Mouse (Mus musculus) naive thymus-derived CD4-positive, alpha-beta T cell, adult 2 months (primary cell): Measurements from ENCODE around the gene Plekha6.

Source experiments
- DNase-seq: peaks from one replicate; pipeline ENCODE4 v3.0.0-alpha.2; 2011; ENCODE audit warnings: low read depth

The Plekha6 gene

DNA sequence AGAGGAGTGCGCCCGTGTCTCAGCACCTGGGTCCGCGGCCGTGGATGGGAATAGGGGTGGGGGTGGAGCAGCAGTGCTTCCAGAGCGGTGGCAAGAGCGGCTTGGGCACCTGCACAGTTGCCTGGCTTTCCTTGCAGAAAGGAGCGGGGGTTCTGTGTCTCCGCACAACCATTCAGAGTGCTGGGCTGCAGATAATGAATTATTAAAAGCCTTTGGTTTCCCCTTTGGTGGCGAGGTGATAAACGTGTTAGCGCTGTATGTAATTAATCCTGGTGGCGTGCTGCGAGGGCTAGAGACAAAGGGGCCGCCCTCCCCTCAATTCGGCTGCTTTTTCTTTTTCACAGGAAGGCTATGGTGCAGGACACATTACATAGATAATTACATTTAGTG lies 18.7 kb downstream of the Plekha6 start:
- no peak for DNase-seq

DNA sequence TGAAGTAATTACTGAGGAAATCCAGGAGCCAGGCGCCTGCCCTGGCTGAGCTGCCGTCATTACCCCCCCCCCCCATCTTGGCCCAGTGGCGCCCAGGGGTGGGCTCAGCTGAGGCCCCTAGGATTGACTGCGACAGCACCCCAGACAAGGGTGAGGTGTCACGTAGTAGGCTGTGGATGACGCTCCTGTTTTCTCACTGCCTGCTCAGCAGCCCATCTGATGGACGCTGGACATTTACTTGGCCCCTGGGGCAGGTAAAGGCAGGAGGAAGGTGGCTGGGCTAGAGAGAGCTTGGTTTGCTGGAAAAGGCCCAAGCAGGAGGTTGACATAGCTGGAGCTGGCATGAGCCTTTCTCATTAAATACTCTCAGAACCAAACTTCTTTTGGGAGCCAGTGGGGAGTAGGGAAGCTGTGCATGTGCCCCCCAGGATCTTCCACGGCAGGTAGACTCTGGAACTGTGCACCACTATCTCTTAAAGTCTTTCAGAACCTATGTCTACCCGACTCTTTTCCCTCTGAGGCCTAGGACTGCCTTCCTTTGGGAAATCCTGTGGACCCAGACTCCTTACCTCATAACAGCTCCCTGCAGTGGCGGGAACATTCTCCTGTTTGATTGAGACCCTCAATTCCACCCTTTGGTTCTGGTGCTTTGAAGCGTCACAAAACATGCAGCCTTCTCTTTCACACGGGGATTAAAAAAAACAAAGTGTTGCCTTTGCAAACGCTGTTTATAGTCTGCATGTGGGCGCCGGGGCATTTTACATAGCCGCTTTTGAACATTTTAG lies 19.3 kb downstream of the Plekha6 start:
- no peak for DNase-seq

DNA sequence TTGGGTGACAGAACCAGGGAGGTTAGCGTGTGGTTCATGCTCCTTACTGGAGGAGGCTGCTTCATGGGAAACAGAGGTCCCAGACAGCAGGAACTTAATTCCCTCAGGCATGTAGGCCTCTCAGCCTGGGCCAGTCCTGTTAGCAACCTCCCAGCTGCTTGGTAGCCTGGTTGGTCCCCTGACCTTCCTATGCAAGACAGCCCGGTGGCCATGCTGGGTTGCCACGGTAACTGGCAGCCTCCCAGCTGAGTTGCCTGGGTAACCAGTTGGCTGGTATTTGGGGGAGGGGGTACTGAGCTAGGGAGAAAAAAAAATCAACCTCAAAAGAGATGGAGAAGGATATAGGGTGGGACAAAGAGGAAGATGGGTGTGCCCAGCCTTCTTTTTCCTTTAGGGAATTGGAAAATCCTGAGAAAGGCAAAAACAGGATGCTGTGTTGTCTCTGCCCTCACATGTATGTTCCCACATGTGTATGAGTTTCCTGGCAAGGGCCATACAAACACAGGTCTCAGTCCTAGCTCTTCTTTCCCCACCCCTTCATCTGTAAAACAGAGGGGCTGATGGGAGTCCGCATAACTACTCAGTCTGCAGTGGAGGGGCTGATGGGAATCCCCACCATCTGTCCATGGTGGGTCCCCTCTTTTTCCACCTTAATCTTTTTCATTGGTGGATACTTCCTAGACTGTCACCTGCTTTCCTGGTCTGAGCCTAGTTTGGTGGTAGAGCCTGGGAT lies 24.1 kb downstream of the Plekha6 start:
- no peak for DNase-seq

DNA sequence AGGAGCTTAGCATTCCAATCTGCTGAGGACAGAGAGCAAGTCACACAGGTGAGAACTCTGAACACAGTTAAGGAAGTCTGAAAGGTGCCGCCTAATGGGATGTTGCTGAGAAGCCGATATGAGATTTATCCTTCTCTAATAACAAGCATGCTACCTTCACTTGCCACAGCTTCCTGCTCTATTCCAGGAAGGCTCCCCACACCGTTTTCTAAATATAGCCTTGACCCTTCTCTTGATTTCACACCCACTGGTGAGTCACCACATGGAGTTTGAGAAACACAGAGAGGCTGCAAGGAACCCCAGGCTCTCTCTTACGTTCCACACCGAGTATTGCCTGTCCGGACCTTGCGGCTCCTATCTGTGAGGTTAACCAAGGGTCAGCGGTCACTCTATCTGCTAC lies 24.7 kb downstream of the Plekha6 start:
- DNase-seq, result no peak

DNA sequence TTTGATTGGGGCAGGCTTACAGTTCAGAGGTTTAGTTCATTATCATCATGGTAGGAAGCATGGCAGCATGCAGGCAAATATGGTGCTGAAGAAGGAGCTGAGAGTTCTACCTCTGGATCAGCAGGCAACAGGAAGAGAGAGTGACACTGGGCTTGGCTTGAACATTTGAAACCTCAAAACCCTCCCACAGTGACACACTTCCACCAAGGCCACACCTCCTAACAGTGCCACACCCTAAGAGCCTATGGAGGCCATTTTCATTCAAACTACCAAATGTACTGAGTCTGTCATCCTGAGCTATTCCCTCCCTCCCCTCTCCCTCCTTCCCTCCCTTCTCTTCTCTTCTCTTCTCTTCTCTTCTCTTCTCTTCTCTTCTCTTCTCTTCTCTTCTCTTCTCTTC lies 25.5 kb downstream of the Plekha6 start:
- no peak for DNase-seq

DNA sequence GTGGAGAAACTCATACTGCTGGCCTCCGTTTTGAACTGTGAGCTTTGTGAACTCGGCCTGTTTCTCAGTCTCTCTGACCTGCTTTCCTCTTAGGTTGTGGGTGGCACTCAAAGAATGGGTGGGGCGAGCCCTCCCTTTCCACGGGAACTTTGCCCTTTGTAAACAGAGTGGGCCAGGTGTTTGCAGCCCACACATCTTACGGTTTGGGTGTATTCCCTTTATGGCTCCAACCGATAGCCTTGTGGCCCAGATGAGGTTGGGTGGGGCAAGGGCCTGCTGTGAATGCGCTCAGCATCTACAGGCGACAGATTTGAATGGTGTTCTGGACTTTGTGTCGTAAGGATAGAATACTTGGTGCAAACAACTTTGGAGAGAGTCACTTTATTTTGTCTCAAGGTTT lies 26.5 kb downstream of the Plekha6 start:
- no peak for DNase-seq

DNA sequence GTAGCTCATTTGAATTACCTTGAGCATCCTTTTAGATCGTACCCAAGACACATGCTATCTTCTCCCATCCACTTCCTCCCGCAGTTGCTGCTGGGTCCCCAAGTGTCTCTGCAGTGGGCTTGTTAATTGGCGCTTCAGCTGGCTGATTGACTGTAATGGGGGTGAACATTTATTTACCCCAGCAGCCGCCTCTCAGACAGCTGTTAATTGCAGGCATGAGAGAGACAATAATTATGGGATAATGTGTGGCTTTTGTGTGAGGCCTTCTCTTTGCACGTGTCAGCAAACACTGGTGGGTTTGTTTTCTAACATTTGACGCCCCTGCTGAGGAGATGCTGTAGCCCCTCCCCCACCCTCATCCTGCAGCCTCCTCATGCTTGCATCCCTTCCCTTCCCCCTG lies 32.2 kb downstream of the Plekha6 start:
- no peak for DNase-seq

DNA sequence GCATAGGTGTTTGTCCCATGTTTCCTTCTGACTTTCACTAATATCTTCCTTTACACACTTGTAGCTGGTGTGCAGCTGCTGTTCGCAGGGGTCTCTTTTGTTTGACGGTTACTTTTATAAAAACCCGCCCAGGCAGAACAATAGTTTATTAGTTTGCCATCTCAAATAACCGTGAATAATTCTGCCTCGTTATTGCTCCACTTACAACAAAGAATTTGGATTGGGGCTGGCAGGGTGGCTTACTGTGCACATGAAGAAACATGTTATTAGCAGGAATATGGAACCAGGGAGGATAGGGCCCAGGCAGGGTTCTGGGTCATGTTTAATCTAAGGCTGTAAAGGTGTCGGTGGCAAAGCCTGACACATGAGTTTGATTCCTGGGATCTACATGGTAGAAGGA lies 33.3 kb downstream of the Plekha6 start:
- no peak for DNase-seq

DNA sequence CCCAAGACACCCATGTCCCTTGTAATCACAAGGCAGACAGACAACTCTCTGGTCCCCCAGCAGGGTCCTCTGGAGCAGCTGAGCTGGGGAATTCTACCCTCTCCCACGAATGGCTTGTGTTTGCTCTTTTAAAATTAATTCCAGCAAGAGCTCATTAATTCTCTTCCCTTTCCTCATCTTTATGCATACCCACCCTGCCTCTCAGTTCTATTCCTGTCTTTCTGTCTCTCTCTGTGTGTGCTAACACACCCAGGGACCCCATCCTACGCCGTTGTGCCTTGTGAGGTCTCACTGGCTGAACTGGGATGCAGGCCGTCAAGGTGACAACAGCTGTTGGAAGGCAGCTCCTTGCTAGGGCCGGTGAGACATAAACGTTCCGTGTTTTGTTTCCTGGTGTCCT lies 35.7 kb downstream of the Plekha6 start:
- DNase-seq, result no peak

DNA sequence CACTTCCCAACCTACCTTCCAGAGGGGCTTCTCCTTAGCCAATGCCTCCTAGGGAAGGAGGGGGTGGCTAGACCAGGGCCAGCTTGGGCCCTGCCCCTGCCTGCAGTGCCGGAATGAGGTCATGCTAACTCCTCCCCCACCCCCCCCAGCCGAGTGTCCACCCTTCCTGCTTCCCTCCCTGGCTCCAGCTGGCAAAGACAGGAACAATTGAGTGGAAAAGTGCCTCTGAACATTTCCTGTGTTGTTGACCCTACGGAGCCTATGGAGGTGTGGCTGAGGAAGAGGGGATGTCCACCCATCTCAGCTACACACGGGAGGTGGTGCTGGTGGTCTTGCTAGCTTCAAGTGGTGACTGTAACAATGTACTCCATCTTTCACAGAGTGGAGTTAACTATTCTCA lies 37.5 kb downstream of the Plekha6 start:
- DNase-seq, result no peak

DNA sequence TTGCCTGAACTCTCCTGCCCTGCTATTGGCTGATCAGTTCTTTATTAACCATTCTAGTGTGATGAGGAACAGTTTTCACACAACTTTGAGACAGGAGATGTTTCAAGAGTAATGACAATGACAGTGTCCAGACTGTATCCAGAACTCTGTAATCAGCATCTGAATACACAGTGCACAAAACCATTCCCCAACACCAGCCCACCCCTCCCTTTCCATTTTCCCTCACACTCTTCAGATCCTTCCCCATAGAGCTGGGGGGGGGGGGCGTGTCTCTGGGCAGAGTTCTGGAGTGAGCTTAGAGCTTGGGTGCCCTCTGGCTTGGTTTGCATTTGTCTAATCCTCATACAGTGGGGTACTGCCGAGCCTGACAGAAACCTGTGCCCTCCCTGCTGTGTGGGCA lies 39.7 kb downstream of the Plekha6 start:
- DNase-seq, result no peak

DNA sequence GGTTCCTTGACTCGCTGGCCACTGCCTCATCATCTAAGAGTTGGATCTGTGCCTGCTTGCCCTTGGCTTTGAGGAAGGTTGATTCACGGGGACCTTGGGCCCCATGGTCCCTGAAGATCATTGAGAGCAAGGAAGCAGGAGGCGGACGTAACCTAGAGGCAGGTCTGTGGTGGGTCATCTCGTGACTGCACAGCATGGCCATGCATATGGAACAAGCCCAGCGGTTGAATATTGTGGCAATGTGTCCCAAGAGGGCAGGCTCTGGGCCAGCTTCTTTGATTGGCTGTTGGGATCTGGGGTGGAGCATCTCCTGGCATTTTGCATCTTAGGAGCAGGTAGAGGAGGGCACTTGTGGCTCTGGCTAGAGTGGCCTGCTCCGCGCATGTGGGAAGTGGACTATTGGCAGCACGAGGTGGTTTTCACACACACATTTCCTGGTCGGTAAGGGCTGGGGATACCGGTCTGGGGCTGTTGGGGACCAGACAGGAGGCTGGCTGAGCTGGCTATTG lies 40.4 kb downstream of the Plekha6 start:
- DNase-seq, result no peak

DNA sequence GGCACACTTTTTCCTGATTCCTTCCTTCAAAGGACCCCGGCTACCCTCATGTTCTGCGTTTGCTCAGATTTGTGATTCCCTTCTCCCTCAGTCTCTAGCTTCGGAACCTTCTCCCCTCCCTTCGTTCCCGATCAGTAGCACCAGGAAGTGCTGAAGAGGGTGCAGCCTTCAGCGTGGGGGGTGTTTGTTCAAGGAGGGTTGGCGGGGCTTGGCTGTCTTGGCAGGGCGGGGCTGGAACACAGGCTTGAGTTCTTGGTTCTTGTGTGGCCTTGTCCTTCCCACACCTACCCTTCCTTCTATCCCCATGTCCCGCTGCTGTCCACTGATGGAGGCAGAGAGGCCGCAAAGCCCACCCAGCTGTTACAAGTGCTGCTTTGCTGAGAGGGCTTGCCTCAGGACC lies 41.0 kb downstream of the Plekha6 start:
- DNase-seq, result no peak

DNA sequence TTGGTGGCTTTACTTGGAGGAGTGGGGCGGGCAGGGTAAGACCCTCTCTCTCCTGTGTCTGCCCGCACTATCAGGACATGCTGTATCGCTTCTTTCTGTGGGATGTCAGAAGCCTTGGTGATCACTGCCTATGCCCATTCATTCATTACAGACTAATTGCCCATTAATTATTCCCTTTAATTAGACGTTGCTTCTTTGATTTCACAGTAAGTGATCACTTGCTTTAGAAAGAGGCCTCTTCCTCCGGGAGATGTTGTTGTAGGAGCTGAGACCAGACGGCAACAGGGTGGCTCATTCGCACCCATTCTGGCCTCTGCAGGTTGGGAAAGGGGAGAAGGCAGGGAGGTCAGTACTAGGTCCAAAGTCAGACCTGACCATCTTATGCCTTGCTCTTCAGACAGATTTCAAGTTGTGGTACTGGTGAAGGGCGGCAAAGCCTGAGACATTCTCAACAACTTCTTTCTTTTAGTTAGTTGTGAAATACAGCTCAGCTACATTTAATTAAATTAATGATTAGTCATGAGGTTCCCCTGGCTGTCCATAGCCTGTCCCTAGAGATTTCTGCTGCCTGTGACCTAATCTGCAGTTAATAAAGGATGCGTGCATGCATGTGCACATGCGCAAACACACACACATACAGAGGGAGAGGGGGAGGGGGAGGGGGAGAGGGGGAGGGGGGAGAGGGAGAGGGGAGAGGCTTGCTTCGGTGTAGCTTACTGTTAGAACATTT lies 44.2 kb downstream of the Plekha6 start:
- no peak for DNase-seq

DNA sequence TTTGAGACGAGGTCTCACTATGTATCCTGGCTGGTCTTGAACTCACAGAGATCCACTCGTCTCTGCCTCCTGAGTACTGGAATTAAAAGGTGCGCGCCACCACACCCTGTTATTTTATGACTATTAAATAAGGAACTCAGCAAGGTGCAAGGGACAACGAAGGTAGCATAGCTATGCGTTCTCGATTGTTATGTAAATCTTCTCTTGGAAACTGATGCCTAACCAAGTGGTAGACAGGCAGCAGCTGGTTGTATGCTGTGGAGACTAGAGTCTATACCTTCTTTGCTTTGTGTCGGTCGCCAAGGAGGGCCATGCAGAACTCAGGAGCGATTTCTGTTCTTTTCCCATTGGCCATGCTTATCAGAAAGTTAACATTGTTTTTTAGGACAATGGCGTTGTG lies 45.0 kb downstream of the Plekha6 start:
- no peak for DNase-seq

DNA sequence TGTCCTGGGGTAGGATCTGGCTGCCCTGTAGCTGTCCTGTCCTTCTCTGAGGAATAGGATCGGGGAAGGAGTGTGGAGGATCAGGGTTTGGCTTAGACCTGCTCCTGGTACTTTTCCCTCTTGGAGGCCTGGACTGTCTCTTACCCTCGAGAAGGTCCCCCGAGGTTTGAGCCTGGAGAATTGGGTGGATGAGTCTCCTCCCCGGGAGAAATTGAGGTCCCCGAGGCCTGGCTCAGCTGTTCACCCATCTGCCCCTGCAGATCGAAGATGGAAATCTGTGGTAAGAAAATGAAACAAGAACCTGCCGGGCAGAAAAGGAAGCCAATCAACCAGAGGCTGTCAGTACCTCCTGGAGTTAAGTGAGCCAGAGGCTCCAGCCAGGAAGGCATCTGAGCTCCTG lies 45.5 kb downstream of the Plekha6 start:
- DNase-seq, result no peak

DNA sequence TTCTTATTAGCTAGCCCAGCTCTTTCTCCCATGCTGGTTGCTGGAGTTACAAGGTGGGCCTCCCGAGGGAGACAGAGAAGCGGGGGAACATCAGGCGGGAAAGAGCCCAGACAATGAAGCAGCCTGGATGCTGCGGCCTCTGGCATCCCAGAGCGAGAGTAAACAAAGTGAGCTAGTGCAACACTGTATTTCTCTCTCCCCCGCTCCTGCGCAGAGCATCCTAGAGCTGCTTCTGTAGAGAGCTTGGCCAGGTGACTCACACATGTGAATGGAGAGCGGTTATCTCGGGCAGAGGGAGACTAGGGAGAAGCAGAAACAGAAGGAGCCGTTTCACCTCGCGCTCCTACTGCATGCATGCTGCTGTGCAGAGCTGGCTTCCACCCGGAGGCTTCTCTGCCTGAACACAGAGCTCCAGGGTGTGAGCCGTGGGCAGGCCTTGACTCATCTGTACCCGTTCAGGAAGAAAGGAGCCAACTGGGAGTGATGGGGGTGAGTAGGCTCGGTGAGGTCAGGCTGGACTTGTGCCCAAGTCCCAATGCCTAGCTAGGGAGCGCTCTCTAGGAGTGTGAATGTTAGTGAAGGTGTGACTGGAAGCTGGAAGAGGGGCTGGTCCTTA lies 46.0 kb downstream of the Plekha6 start:
- no peak for DNase-seq

DNA sequence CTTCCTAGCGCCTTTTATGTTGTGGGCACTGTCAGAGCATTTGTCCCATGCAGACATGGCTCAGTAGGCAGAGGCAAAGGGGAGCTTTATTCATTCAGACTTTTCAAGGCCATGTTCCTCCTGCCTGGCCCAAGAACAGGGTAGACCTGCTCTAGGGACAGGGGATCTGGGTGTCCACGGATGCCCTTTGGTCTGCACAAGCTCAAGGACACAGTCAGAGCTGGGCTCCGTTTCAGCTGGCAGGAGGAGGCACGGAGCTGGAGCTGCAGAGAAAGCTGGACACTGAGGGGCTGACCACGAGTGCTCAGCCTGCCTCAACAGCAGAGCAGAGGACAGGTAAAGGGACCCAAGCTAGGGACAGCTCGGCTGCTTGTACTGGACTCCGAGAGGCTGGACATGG lies 46.8 kb downstream of the Plekha6 start:
- no peak for DNase-seq

DNA sequence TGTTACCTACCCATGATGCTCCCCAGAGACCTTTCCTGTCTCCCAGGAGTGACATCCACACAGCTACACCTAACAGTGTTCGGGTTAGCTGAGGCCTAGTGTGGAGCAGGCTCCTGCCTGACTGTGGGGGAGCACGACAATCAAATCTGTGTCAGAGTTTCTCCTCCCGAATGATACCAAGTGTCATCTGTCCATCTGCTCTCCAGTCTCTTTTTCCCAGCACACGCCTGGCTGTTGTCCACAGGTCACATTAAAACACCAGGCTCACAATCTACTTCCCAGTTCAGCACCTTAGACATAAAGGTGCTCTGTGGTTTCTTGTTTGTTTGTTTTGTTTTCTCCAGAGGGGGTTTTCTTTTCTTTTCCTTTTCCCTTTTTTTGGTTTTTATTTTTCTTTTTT lies 48.3 kb downstream of the Plekha6 start:
- no peak for DNase-seq

DNA sequence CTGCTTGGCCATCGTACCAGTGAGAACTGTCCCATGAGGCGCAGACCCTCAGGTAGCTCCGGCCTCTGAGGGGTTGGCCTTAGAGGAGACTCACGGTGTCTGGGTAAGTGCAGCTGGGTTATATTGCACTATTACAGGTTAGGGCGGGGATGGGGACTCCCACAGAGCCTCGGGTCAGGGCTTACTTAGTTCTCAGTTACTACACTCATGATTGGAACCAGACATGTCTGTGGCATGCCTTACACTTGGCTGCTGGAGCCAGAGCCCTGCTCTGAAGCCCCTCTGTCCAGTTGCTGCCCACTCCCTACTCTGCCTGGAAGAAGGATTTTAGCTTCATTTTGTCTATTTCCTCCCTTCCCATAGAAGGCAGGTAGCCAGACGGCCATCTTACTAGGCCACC lies 49.1 kb downstream of the Plekha6 start:
- DNase-seq, result no peak

DNA sequence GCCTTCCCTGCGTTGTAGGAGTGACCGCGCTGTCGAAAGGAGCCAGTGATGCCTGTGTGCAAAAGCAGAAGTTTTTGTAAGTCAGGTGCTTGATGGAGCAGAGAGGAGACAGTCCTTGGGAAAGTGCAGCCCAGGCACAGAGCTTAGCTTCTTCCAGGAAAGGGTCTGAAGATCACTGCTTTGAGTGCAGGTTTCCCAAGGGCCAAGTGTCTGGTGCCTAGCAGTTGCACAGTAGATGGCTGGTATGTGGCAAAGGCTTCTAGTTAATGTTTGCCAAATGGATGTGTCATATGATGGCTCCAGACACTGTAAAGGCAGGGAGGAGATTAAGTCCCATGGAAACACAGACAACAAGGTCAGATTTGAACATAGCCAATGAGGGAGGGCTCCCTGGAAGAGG lies 49.9 kb downstream of the Plekha6 start:
- DNase-seq, result no peak

DNA sequence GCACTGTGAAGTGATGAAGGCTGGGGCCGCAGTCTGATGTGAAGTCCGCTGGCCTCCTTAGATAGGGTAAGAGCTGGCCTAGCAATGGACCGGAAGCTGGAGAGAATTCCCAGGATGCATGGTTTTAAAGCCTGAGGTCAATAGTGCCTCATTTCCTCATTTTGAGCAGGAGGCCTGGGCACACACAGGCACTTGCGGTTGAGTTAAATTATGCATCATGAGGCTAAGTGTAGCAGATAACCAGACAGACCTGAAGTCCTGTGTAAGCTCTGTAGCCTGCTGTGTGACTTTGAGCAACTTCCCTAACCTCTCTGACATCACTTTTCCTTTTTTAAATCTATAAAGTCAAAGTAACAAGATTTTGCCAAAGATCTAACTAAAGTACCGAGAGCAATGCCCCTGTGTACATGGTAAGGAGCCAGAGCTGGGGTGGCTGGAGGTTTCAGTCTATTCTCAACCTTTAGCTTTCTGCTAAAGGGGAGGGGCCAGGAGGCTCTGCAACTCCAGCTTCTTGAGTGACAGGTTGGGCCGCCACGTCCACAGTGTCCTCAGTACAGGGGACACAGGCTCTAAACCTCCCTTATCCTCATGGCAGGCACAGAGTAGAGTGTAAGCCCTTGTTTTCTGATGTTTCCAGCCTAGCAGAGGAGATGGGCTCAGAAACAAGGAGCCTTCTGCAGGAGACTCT lies 50.8 kb downstream of the Plekha6 start:
- DNase-seq, result no peak
